Mouse (Mus musculus): ENCODE measurements around the gene Nav2. TPM values are rescaled to one million over a fixed set of nuclear protein-coding genes. Genes with fewer than 3 reads are reported as not detected.

Gene Nav2
- polyA plus RNA-seq, 1 experiment: 48.9 TPM

- DNase-seq (ENCODE audit: extremely low spot score in 1 of 2, low spot score in 1 of 2): no peak
These were observed 433.5 kb downstream of the Nav2 start for GRCm38 (mm10) chr7:49341919-49342529.

- no peak for DNase-seq (ENCODE audit: extremely low spot score in 1 of 2, low spot score in 1 of 2)
These were observed 434.1 kb downstream of the Nav2 start for GRCm38 (mm10) chr7:49342556-49343080.

- peak in 1 of 2 experiments; percentile 47 for DNase-seq (ENCODE audit: extremely low spot score in 1 of 2, low spot score in 1 of 2)
These were observed 434.6 kb downstream of the Nav2 start for GRCm38 (mm10) chr7:49343081-49343600.

DNA sequence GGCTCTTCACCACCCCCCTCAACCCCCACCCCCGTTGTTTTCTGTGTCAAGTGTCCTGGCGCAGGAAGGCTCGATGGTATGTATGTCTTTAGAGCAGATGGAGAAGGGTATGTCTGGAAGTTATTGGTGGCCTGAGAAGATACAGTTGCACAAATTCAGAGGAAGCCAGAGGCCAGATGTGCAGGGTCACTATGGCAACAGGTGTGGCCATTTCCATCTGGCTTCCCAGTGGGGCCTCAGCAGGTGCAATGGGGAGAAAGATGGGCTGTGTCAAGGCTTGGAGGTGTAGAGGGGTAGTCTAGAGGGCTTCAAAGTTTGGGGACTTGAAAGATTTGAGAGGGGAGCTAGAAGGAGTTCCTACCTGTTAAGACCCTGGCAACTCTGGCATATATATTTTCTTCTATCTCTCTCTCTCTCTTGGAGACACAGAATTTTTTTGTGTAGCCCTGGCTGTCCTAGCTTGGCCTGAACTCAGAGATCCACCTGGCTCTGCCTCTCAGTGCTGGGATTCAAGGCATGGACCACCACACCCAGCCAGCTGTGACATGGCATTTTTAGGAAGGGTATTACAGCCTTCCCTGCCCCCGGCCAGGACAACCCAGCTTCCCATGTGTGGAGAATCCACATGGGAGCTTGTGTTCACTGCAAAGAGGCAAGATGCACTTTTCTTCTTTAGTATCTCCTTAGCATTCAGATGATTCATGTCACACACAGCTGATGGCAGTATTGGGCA, 435.4 kb downstream of the Nav2 start:
- no peak for DNase-seq (ENCODE audit: extremely low spot score in 1 of 2, low spot score in 1 of 2)

GRCm38 (mm10) chr7:49347338-49348272, 439.1 kb downstream of the Nav2 start:
- DNase-seq (ENCODE audit: extremely low spot score in 1 of 2, low spot score in 1 of 2): no peak

- no peak for DNase-seq (ENCODE audit: extremely low spot score in 1 of 2, low spot score in 1 of 2)
These were observed 440.1 kb downstream of the Nav2 start for GRCm38 (mm10) chr7:49348636-49349035.

DNA sequence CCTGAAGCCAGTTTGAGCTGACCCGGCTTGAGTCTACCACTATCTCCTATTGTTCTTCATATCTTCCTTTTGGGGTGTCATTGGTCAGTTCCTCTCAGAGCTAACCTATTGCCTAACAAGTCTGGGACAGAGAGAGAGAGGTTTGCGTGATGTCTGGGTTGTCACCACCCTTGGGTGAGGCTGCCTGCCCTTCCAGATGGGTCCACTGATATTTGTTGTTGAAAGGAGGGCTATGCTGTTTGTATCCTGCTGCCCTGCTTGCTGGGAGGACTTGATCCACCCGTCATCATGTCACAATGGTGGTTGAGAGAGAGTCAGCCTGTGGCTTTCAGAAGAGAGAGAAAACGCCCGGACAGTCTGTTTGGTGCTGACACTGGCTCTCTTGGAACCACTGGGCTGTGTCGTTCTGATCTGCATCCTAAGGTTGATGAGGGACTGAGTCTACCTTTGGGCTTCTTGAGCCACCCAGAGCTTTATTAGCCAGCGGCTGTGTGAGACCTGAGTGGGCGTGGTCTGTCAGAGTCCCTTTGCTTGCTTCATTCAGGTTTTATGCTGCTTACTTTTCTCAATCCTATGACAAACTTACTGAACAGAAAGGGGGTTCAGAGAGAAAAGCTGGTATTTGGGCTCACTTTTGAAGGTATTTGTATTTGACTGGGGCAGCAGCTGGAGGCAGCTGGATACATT, 441.9 kb downstream of the Nav2 start:
- DNase-seq (ENCODE audit: extremely low spot score in 1 of 2, low spot score in 1 of 2): no peak

- no peak for DNase-seq (ENCODE audit: extremely low spot score in 1 of 2, low spot score in 1 of 2)
These were observed 443.2 kb downstream of the Nav2 start for GRCm38 (mm10) chr7:49351596-49352258.

- no peak for DNase-seq (ENCODE audit: extremely low spot score in 1 of 2, low spot score in 1 of 2)
These were observed 449.1 kb downstream of the Nav2 start for GRCm38 (mm10) chr7:49357441-49358165.

DNA sequence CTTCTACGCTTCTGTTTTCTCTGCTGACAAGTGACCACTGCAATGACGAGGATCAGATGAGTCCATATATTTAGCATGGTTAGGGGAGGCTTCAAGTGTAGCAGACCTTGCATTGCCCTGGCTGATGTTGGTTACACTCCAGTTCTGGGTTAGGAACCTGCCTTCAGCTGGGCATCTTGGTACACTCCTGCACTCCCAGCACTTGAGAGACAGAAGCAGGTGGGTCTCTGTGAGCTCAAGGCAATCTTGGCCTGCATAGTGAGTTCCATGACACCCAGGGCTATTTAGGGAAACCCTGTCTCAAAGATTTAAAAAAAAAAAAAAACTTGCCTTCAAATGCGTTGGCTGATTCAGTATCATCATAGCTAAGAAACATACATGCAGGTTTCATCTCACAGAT, 450.6 kb downstream of the Nav2 start:
- no peak for DNase-seq (ENCODE audit: extremely low spot score in 1 of 2, low spot score in 1 of 2)

GRCm38 (mm10) chr7:49360597-49360996, 452.1 kb downstream of the Nav2 start:
- DNase-seq (ENCODE audit: extremely low spot score in 1 of 2, low spot score in 1 of 2): peak; percentile 63 to 77

GRCm38 (mm10) chr7:49361465-49362090, 453.1 kb downstream of the Nav2 start:
- no peak for DNase-seq (ENCODE audit: extremely low spot score in 1 of 2, low spot score in 1 of 2)

GRCm38 (mm10) chr7:49364486-49365162, 456.1 kb downstream of the Nav2 start:
- peak; percentile 39 to 67 for DNase-seq (ENCODE audit: extremely low spot score in 1 of 2, low spot score in 1 of 2)

GRCm38 (mm10) chr7:49368590-49368989, 460.1 kb downstream of the Nav2 start:
- DNase-seq (ENCODE audit: extremely low spot score in 1 of 2, low spot score in 1 of 2): no peak

GRCm38 (mm10) chr7:49369006-49369405, 460.5 kb downstream of the Nav2 start:
- DNase-seq (ENCODE audit: extremely low spot score in 1 of 2, low spot score in 1 of 2): no peak

- DNase-seq (ENCODE audit: extremely low spot score in 1 of 2, low spot score in 1 of 2): no peak
These were observed 461.4 kb downstream of the Nav2 start for GRCm38 (mm10) chr7:49369809-49370473.

GRCm38 (mm10) chr7:49371345-49371744, 462.8 kb downstream of the Nav2 start:
- no peak for DNase-seq (ENCODE audit: extremely low spot score in 1 of 2, low spot score in 1 of 2)

Measured in frontal cortex, adult 2 months (tissue).